Mouse (Mus musculus) brain, embryonic 14.5 days (tissue): ENCODE data around the gene Ehd1.

Experiments used
- CTCF ChIP-seq: fragments of 200-500 bp; IDR thresholded peaks from 2 replicates; pipeline ENCODE4 v1.5.1; 2012; ENCODE audit warnings: inconsistent platforms, mild to moderate bottlenecking, moderate library complexity, borderline replicate concordance; ENCODE audit not compliant: insufficient read depth, insufficient read length; ENCODE audit errors: extremely low read depth
- POLR2A ChIP-seq: fragments of 200-500 bp; IDR thresholded peaks from 2 replicates; pipeline ENCODE4 v1.6.1; 2012; ENCODE audit warnings: mild to moderate bottlenecking, inconsistent platforms, borderline replicate concordance; ENCODE audit not compliant: poor library complexity, insufficient read depth, insufficient read length, severe bottlenecking; ENCODE audit errors: extremely low read depth

- TF ChIP-seq POLR2A (no peak), CTCF (no peak)
These were observed 42.0 kb upstream of the Ehd1 start for GRCm38 (mm10) chr19:6234337-6235083.
